Mouse (Mus musculus) ES-Bruce4 (cell line): ENCODE measurements at regions not wholly inside any gene's neighbourhood (a gene's known extent, or its start where the extent isn't known, plus 50 kb on each side); places are given as distances from the start of the nearest gene placed in this dataset.

ENCODE experiments used
- H3K27ac ChIP-seq: 2 replicates; pipeline ENCODE4 v1.5.1; 2012; ENCODE audit warnings: low read length, inconsistent platforms; ENCODE audit not compliant: insufficient read depth
- H3K27me3 ChIP-seq: 2 replicates; pipeline ENCODE4 v1.6.1; 2012; ENCODE audit warnings: mild to moderate bottlenecking, low read length, inconsistent platforms; ENCODE audit not compliant: control insufficient read depth, poor library complexity, insufficient read depth, severe bottlenecking
- H3K36me3 ChIP-seq: 2 replicates; pipeline ENCODE4 v1.6.1; 2012; ENCODE audit warnings: inconsistent platforms, mild to moderate bottlenecking, low read length, moderate library complexity; ENCODE audit not compliant: control insufficient read depth, poor library complexity, insufficient read depth, severe bottlenecking
- H3K4me1 ChIP-seq: one replicate; pipeline ENCODE4 v1.8.1; 2011; ENCODE audit warnings: low read length; ENCODE audit not compliant: control insufficient read depth, insufficient read depth
- H3K4me3 ChIP-seq: 2 replicates; pipeline ENCODE4 v1.5.1; 2011; ENCODE audit warnings: low read depth, mild to moderate bottlenecking, low read length
- H3K9ac ChIP-seq: 2 replicates; pipeline ENCODE4 v1.6.1; 2012; ENCODE audit warnings: low read depth, mild to moderate bottlenecking, inconsistent platforms; ENCODE audit not compliant: poor library complexity, severe bottlenecking
- H3K9me3 ChIP-seq: replicated peaks from 2 replicates; pipeline ENCODE4 v1.6.1; 2012; ENCODE audit warnings: mild to moderate bottlenecking, low read length, inconsistent platforms; ENCODE audit not compliant: control insufficient read depth, poor library complexity, insufficient read depth, severe bottlenecking
- CTCF ChIP-seq: IDR thresholded peaks from one replicate; pipeline ENCODE4 v1.8.1; 2011; ENCODE audit warnings: low read depth, low read length
- EP300 ChIP-seq: IDR thresholded peaks from 2 replicates; pipeline ENCODE4 v1.6.1; 2011; ENCODE audit warnings: low read depth, low read length; ENCODE audit not compliant: insufficient read depth
- POLR2A ChIP-seq: IDR thresholded peaks from one replicate; pipeline ENCODE4 v1.8.1; 2011; ENCODE audit warnings: low read length; ENCODE audit not compliant: insufficient read depth

DNA sequence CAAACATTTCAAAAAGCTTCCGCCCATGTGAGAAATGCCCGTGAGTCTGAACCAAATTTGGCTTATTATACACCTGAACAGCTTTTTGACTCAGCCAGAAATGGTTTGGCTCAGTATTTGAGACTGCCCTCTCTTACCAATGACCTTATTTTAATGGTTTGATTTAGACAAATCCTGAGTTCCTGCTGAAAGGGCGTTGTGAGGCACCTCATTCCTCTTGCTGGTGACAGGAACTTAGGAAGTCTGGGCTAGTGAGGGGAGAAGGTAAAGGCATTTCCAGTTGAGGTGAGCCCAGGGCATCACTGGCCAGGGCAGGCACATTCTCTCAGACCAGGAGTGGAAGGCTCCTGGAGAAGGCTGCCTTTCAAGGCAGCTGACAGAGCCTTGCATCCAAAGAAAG is 396.1 kb downstream of the Hs3st3b1 start:
- Histone ChIP-seq H3K27ac (no peak overlapping the region), H3K27me3 (peaks cover 1% of the 10 kb centered on the region; the same call in 1 of the 2 replicates), H3K4me1 (no peaks in the 10 kb centered on the region), H3K9ac (no peak overlapping the region), H3K4me3 (no peak overlapping the region), H3K9me3 (no peaks in the 10 kb centered on the region), H3K36me3 (no peaks in the 10 kb centered on the region)
- no peak for TF ChIP-seq POLR2A
- no peak for TF ChIP-seq EP300
- no peak for TF ChIP-seq CTCF

DNA sequence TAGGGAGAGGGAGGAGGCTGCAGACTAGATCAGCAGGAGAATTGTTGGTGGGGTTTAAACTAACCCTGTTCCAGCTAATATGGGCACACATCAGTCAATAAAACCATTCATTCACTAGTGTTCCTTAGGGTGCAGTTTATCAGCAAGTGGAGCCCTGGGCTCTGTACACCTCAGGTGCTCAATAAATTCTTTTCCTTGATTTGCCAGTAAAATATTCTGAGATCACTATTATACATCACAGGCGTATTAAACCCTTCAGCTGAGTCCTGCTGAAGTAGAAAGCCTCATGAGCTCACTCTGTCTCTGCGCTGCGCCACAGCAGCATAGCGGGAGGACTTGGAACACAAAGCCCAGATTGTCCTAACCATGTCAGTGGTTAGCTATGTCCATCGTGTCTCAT is 389.3 kb downstream of the Hs3st3b1 start:
- H3K36me3 ChIP-seq = no peaks in the 10 kb centered on the region
- H3K4me3 ChIP-seq = no peak overlapping the region
- no peak overlapping the region for H3K27ac ChIP-seq
- H3K4me1 ChIP-seq = peaks cover 5% of the 10 kb centered on the region
- TF ChIP-seq POLR2A (no peak), CTCF (no peak)
- no peak overlapping the region for H3K9ac ChIP-seq
- H3K9me3 ChIP-seq = no peaks in the 10 kb centered on the region
- no peaks in the 10 kb centered on the region for H3K27me3 ChIP-seq

DNA sequence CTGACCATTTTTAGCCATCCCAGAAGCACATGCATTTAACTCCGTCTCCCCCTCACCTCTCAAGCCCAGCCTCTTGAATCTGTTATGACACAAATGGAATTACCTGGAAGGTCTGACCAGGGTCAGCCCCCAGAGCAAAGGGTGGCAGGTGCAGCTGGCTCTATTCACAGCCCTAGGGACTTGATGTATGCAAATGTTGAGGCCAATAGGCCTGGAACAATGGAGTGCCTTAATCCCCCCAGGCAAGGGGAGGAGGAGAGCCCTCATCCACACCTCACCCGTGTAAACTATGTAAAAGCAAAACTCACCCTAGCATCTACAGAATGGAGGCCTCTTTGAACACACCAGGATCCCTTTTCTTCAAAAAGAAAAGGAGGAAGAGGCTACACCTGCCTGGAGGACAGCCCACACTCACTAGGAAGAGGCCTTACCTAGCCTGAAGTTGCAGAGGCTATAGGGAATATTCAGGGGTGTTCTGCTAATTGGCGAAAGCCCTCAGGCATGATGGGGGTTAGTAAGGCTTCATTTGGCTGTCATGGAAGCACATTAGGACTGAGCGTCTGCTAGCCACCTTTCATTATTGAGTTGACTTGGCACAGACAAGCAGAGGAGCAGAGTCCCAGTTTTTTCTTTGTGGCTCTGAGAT is 388.4 kb downstream of the Hs3st3b1 start:
- Histone ChIP-seq H3K9me3 (no peaks in the 10 kb centered on the region), H3K27me3 (no peaks in the 10 kb centered on the region), H3K9ac (no peak overlapping the region), H3K4me3 (no peak overlapping the region), H3K36me3 (no peaks in the 10 kb centered on the region), H3K4me1 (peaks cover 5% of the 10 kb centered on the region), H3K27ac (no peak overlapping the region)
- TF ChIP-seq CTCF (no peak), POLR2A (no peak), EP300 (peak; percentile 97)

DNA sequence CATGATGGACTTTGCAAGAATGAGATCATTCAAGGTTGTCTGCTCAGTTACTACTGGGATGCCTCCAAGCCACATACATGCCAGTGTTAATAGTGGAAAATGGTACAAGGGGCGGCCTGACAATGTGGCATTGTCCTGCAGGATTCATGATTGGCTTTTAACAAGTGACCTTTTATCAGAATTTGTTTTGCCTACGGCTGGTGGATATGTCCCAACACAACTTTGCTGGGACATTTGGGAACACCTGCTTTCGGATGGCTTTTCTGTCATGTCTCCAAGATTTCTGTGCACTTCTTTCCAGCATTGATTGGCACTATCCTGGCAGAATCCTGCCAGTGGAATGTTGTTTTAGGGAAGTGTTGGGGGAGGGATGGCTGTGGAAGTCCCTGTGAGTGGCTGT is 384.4 kb downstream of the Hs3st3b1 start:
- Histone ChIP-seq H3K27ac (no peak overlapping the region), H3K4me1 (peaks cover 5% of the 10 kb centered on the region), H3K27me3 (no peaks in the 10 kb centered on the region), H3K4me3 (no peak overlapping the region), H3K9me3 (no peaks in the 10 kb centered on the region), H3K36me3 (no peaks in the 10 kb centered on the region), H3K9ac (no peak overlapping the region)
- TF ChIP-seq POLR2A (no peak), CTCF (no peak), EP300 (no peak)

DNA sequence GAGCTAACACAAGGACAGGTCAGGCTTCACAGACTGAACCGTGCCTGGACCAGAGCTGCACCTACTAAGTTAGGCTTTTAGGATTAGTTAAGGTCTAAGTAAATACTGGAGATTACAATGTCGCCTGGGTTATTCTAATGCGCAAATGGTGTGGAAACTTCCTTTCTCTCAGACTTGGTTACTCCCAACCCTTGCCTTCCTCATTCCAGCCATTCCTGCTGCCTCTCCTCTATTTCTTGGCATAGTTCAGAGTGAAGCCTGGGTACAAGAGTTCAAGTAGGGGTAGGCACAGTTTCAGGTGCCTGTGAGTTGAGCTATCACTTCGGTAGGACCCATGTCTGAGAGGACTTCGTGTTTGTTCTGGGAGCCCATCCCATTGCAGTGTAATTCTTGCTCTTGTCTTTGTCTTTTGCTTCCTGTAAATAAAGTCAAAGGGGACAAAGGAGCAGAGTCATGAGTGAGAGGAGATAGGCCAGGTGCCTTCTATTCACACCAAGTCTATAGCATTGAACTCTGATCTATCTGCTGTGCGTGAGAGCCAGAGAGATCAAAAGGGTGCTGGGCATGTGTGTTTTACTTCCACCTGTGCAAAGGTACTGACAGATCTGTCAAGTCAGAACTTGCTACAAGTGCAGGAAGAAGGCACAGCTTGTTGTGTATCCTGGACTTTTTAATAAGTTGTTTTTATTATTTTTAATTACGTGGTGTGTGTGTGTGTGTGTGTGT is 378.0 kb downstream of the Hs3st3b1 start:
- TF ChIP-seq POLR2A (no peak), EP300 (no peak), CTCF (no peak)
- H3K4me1 ChIP-seq = no peaks in the 10 kb centered on the region

DNA sequence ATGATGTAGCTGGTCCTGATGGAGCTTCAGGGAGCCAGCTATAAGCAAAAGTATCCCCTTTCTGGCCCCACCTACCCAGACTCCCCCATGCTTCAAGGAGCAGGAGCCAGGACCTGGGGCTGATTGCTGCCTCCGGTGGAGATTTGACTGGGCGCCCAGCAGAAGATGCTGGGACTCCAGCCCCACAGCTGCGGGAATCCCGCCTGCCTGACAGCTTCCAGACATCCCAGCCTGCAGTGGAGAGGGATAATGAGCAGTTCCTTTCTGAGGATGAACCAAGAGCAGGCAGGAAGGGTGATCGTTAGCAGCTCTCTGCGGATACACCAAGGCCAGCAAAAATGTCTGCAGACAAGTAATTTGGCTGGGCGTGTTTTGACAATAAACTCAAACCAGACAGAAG is 376.6 kb downstream of the Hs3st3b1 start:
- no peak overlapping the region for H3K27ac ChIP-seq
- no peak for TF ChIP-seq POLR2A
- TF ChIP-seq EP300 = no peak
- no peak for TF ChIP-seq CTCF
- no peak overlapping the region for H3K4me3 ChIP-seq
- no peak overlapping the region for H3K9ac ChIP-seq
- no peaks in the 10 kb centered on the region for H3K4me1 ChIP-seq
- no peaks in the 10 kb centered on the region for H3K27me3 ChIP-seq
- no peaks in the 10 kb centered on the region for H3K9me3 ChIP-seq
- H3K36me3 ChIP-seq = no peaks in the 10 kb centered on the region

More for the DNA sequence above, 378.0 kb downstream of the Hs3st3b1 start:
- no peaks in the 10 kb centered on the region for H3K27me3 ChIP-seq
- H3K4me3 ChIP-seq = no peak overlapping the region
- H3K36me3 ChIP-seq = no peaks in the 10 kb centered on the region
- no peak overlapping the region for H3K27ac ChIP-seq
- H3K9ac ChIP-seq = no peak overlapping the region
- no peaks in the 10 kb centered on the region for H3K9me3 ChIP-seq
